Mouse (Mus musculus) forebrain, postnatal 0 days (tissue): ENCODE results near the gene Ugt1a6a. TPM values are rescaled to one million over a fixed set of nuclear protein-coding genes. Genes with fewer than 3 reads are reported as not detected.
"Not testable (repeated sequence)": the region's sequence is repeated elsewhere in the genome, so short reads cannot be mapped to it uniquely, and the experiment has no call there.

Experiments
- ATAC-seq: fragments of 200-750 bp; cut with Nextera tagmentation; 2 replicates; pipeline ENCODE4 v1.8.0; 2017; ENCODE audit warnings: mild to moderate bottlenecking, moderate library complexity
- DNase-seq: peaks from one replicate; pipeline ENCODE4 v3.0.0-alpha.2; 2015
- H3K27ac ChIP-seq: fragments of 300-500 bp; sonication (generic); 2 replicates; pipeline ENCODE4 v1.5.1; 2014; ENCODE audit warnings: low read depth, mild to moderate bottlenecking, antibody characterized with exemption, low read length, moderate library complexity, mixed read lengths
- H3K27me3 ChIP-seq: fragments of 300-500 bp; sonication (generic); 2 replicates; pipeline ENCODE4 v1.6.1; 2014; ENCODE audit warnings: mild to moderate bottlenecking, low read length, mixed read lengths; ENCODE audit not compliant: insufficient read depth
- H3K36me3 ChIP-seq: fragments of 300-500 bp; sonication (generic); 2 replicates; pipeline ENCODE4 v1.6.1; 2014; ENCODE audit warnings: mild to moderate bottlenecking, moderate library complexity; ENCODE audit not compliant: insufficient read depth
- H3K4me1 ChIP-seq: fragments of 300-500 bp; sonication (generic); 2 replicates; pipeline ENCODE4 v1.6.1; 2014; ENCODE audit warnings: antibody characterized with exemption; ENCODE audit not compliant: insufficient read depth
- H3K4me2 ChIP-seq: fragments of 300-500 bp; sonication (generic); 2 replicates; pipeline ENCODE4 v1.6.1; 2014; ENCODE audit warnings: low read depth, mild to moderate bottlenecking, moderate library complexity
- H3K4me3 ChIP-seq: fragments of 300-500 bp; sonication (generic); 2 replicates; pipeline ENCODE4 v1.5.1; 2014; ENCODE audit warnings: low read depth, low read length, mixed read lengths
- H3K9ac ChIP-seq: fragments of 300-500 bp; sonication (generic); 2 replicates; pipeline ENCODE4 v1.6.1; 2014; ENCODE audit warnings: mild to moderate bottlenecking
- H3K9me3 ChIP-seq: fragments of 300-500 bp; sonication (generic); 2 replicates; pipeline ENCODE4 v1.6.1; 2016; ENCODE audit warnings: low read length
- CTCF ChIP-seq: sonication (generic); IDR thresholded peaks from 2 replicates; pipeline ENCODE4 v1.5.1; 2016; ENCODE audit warnings: antibody characterized with exemption, control low read depth, low read depth
- WGBS: fragments of 180-500 bp; shearing (Covaris S2); extraction: QIAGEN DNeasy Blood & Tissue Kit; methylation state at CpG from one replicate; pipeline ENCODE4 v1.1.7; 2014; 5-methylcytosine and 5-hydroxymethylcytosine counted together
- polyA plus RNA-seq: library from polyadenylated mRNA; unstranded; fragments of >200 nt; fragmentation: Nextera tagmentation; extraction: Ambion mirVana; gene quantifications from 2 replicates; pipeline ENCODE4 v1.2.1, GENCODE M21; 2015
- total RNA-seq: library from RNA; depleted of rRNA; stranded (reverse); fragments of >200 nt; gene quantifications from 2 replicates; pipeline ENCODE4 v1.2.3, GENCODE M21; 2014

Ugt1a6a gene
- total and polyA plus RNA-seq, 2 experiments from 2014 or later: 2.0 to 5.1 TPM

DNA sequence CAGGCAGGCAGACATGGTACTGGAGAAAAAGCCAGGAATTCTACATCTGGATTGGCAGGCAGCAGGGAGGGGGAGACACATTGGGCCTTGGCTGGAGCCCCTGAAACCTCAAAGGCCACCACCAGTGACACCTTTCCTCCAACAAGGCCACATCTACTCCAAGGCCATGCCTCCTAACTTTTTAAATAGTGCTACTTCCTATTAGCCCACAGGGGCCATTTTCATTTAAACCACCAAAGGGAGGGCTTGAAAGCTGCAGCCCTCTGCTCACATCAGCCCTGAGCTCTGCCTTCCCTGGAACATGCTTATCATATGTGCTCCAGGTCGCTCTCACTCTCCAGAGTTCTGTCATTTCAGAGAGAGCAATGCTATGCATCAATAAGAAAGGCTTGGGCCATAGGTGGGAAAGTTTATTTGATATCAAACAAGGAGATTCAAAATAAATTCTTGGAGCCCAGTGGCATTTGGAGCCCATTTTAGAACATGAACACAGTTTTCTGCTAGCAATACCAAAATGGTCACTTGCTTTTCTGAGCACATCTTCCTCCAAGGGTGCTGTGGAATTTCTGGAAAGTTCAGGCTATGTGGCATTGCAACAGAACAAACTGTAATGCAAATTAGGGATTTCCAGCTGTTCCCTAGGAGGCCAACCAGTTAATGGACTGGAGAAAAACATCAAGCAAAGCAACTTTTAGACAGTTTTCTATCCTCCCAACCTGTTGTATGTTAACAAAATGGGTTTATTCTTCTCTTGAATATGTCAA, 29.8 kb upstream of the Ugt1a6a start:
- Histone ChIP-seq H3K4me2 (no peak overlapping the region), H3K36me3 (no peaks in the 10 kb centered on the region), H3K27ac (no peak overlapping the region), H3K27me3 (no peaks in the 10 kb centered on the region), H3K4me1 (no peaks in the 10 kb centered on the region), H3K9me3 (no peaks in the 10 kb centered on the region), H3K9ac (no peak overlapping the region), H3K4me3 (no peak overlapping the region)
- ATAC-seq (no peak), DNase-seq (no peak)
- WGBS: 82% methylated on average over 1 of the region's 1 CpGs
- TF ChIP-seq CTCF: no peak

DNA sequence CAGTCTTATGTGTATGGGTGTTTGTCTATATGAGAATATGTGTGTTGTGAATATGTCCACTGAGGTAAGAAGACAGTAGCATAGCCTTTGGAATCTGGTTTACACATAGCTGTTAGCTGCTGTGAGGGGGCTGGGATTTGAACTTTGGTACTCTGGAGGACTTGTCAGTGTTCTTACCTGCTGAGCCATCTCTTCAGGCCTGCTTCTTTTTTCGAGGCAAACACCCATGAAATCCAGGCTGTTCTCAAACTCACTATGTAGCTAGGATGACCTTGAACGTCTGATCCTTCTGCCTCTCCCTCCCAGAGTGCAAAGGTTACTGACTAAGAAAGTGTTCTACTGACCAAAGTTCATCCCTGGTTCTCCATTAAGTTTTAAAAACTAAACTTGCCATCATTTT, 29.0 kb upstream of the Ugt1a6a start:
- H3K27ac ChIP-seq: no peak overlapping the region
- no peak overlapping the region for H3K4me3 ChIP-seq
- no peaks in the 10 kb centered on the region for H3K4me1 ChIP-seq
- TF ChIP-seq CTCF: no peak
- DNase-seq: no peak
- WGBS: 65% methylated on average over 2 of the region's 2 CpGs
- H3K9ac ChIP-seq: no peak overlapping the region
- H3K4me2 ChIP-seq: no peak overlapping the region
- no peaks in the 10 kb centered on the region for H3K9me3 ChIP-seq
- H3K27me3 ChIP-seq: no peaks in the 10 kb centered on the region
- no peak for ATAC-seq
- H3K36me3 ChIP-seq: no peaks in the 10 kb centered on the region

DNA sequence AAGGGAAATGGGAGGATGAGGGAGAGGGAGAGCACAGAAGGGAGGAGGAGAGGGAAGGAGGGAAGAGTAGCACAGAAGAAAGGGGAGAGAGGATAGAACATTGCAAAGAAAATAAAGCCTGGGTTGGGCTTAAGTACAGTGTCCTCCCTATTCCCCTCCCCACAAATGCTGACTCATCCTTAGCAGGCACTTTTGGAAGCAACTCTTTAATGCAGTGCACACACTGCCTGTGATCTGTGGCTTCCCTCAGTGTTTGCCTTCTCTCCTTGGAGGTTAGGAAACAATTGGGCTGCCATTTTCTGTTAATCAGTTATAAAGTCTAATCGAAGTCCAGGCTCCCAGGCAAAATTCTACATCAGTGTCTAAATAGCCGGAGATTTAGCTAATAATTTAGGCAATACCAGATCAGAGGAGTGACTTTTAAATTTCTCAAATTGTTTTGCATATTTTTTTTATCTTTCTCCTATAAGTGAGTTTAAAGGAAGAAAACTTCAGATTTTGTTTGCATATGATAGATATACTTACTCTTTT, 25.5 kb upstream of the Ugt1a6a start:
- not testable (repeated sequence) for ATAC-seq, H3K4me1 ChIP-seq, H3K4me2 ChIP-seq, H3K27me3 ChIP-seq, H3K4me3 ChIP-seq, H3K9me3 ChIP-seq, DNase-seq, H3K36me3 ChIP-seq, H3K27ac ChIP-seq, H3K9ac ChIP-seq
- WGBS: 79% methylated on average over 2 of the region's 2 CpGs

DNA sequence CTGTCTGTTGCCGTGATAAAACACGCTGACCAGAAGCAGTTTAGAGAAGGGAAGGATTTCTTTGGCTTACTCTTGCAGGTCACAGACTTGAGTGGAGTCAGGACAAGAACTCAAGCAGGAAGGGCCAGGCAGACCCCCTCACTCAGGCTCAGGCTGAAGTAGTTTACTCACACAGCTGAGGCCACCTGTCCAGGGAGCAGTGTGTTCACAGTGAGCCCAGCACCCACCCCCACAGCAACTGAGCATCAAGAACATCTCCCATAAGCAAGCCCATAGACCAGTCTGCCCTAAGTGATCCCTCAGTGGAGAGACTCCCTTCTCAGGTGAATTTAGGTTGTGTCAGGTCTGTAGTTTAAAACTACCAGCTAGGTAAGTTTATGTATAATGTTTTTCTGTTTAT, 25.0 kb upstream of the Ugt1a6a start:
- not testable (repeated sequence) for DNase-seq
- WGBS: 88% methylated on average over 2 of the region's 2 CpGs

DNA sequence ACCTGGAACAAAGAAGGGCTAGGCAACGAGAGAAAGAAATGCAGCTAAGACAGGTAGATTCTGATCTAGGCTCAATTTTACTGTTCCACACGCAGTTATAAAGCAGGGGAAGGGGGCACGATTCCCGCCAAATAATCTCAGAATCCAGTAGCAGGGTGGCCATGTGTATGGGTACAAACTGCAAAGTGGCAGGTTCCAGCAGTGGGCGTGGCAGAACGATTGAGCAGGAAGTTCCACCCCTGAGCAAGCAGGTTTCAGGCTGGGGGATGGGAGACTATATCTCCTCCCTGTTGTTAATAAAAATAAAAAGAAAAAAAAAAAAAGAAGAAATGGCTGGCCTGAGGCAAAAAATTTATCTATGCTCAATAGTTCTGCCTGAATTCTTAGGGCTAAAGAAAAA, 21.8 kb upstream of the Ugt1a6a start:
- H3K9me3 ChIP-seq, ATAC-seq, H3K27ac ChIP-seq, H3K9ac ChIP-seq, H3K4me1 ChIP-seq, H3K4me3 ChIP-seq, DNase-seq, H3K27me3 ChIP-seq, H3K36me3 ChIP-seq, H3K4me2 ChIP-seq: not testable (repeated sequence)
- 97% methylated on average over 6 of the region's 6 CpGs for WGBS

More for the DNA sequence above, 25.0 kb upstream of the Ugt1a6a start:
- not testable (repeated sequence) for H3K4me1 ChIP-seq, H3K4me2 ChIP-seq, H3K27ac ChIP-seq, H3K27me3 ChIP-seq, ATAC-seq, H3K9me3 ChIP-seq, H3K36me3 ChIP-seq, H3K4me3 ChIP-seq, H3K9ac ChIP-seq

DNA sequence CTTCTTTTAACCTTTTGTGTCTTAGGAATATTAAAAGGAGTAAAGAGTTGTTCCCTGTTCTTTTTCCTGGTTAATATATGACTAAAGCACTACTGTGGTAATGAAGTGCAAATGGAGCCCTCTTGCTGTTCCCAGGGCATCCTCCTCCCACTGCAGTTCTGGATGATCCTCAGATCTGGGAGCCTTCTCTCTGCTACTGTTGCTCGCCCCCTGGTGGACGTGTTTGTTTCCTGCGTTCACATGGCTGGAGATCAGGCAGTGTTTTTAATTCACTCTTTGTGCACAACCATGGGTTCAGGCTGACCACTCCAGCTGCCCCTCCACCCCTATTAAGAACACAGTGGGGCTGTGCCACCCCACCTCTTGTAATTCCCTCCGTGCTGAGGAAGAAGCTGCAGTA, 14.1 kb upstream of the Ugt1a6a start:
- WGBS: 20% methylated on average over 4 of the region's 4 CpGs
- not testable (repeated sequence) for H3K9me3 ChIP-seq, ATAC-seq, H3K27ac ChIP-seq, H3K27me3 ChIP-seq, H3K4me2 ChIP-seq, H3K4me1 ChIP-seq, H3K4me3 ChIP-seq, H3K9ac ChIP-seq, H3K36me3 ChIP-seq, DNase-seq
- peak; percentile 14; the same call in 1 of the 2 replicates for TF ChIP-seq CTCF

DNA sequence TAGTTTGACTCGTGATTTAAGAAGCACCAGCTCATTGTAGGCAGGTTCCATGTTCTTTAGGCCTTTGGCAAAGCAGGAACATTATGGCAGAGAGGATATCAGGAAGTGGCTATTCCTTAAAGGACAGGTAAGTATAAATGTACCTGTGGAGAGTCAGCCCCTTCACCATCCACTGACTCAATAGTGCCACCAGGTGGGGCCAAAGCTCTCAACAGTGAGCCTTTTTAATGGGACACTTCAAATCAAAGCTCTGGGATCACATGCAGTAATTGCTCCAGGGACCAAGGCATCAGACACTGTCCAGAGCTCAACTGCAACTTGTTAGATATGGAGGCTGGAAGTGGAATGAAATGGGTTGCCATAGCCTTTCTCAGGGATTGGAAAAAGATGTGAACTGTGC, 13.1 kb upstream of the Ugt1a6a start:
- not testable (repeated sequence) for H3K4me1 ChIP-seq, H3K27me3 ChIP-seq, H3K9me3 ChIP-seq, H3K36me3 ChIP-seq, ATAC-seq, H3K9ac ChIP-seq, H3K4me2 ChIP-seq, H3K27ac ChIP-seq, H3K4me3 ChIP-seq, DNase-seq
- no CpG with 5 or more reads among the region's 1 CpGs for WGBS
- peak; percentile 23; the same call in 1 of the 2 replicates for TF ChIP-seq CTCF
